Mouse (Mus musculus) left cerebral cortex, postnatal 4 days (tissue): Measurements from ENCODE around the gene Uso1. TPM values are rescaled to one million over a fixed set of nuclear protein-coding genes. Genes with fewer than 3 reads are reported as not detected.
"Not testable (repeated sequence)": the region's sequence is repeated elsewhere in the genome, so short reads cannot be mapped to it uniquely, and the experiment has no call there.

Source experiments
- DNase-seq: peaks from one replicate; pipeline ENCODE4 v3.0.0-alpha.2; 2022
- intact Hi-C: fragments of 180-260 bp; cut with DNase I; formaldehyde crosslinking; loops from one replicate; pipeline ENCODE4 v1.15.1; 2025
- total RNA-seq, 2 experiments: library from RNA; stranded (reverse); gene quantifications; 2 replicates each; pipeline ENCODE4 v1.2.3; 2021

Gene Uso1
- total RNA-seq, 2 experiments from 2014 or later, result 62.2 to 65.0 TPM

DNA sequence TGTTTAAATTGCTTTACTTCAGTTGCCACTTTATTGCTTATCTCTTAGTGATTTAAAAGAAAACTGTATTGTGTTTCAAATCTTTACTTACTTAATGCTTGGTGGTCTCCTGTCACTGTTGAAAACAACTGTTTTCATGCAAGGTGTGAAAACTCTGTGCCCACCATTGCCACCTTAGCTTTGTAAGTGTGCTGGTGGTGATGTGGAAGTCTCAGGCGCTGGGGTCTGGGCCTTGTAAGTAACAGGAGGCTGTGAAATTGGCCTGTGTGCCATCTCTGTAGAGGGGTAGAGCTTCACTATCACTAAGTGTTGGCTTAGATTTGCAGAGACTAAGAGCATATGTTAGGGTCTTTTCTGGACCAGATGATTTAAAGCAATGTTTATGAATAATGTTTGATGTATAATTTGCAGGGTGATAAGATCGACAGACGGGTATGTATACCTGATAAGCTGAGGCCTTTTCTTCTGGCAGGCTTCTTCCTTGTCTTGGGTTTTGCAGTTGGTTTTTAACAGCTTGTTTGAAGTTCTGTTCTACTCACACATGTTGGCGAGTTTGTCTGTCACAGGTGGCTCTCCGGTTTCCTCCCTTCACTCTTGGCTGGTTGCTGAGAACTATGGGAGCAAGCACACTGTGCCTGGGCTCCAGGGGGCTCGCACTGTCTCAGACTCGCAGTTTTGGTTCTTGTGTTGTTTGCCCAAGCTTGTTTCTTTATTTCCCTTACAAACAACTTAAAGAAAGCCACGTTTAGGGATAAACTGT is 45.5 kb downstream of the Uso1 start:
- DNase-seq, result no peak
- intact Hi-C loops, result no loop called here

DNA sequence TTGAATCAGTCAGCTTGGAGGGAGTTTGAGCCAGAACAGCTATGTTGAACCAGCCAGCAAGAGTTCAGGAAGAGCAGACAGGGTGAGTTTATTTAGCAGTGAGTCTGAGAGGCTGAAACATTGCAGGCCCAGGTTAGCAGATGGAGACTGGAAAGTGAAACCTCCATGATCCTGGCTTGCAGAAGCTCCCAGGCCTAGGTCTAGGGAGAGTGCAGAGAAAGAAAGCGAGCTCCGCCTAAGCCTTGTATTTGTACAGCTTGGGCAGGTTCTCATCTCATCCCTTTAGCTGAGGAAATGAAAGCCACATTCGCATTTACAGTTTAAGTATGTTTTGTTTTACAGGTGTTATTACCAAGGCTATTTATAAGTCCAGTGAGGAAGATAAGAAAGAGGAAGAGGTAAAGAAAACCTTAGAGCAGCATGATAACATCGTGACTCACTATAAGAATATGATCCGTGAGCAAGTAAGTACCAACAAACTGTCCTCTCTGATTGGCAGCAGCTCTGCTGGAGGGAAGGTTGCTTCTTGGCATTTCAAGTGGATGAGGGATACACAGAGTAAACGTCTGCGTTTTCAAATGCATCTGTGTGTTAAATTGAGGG is 51.2 kb downstream of the Uso1 start:
- intact Hi-C loops, result no loop called here

GRCm38 (mm10) chr5:92195716-92196115 is 58.0 kb downstream of the Uso1 start:
- DNase-seq, result peak; percentile 45
- intact Hi-C loops, result not testable (repeated sequence)

More for the DNA sequence above, 51.2 kb downstream of the Uso1 start:
- DNase-seq, result no peak

DNA sequence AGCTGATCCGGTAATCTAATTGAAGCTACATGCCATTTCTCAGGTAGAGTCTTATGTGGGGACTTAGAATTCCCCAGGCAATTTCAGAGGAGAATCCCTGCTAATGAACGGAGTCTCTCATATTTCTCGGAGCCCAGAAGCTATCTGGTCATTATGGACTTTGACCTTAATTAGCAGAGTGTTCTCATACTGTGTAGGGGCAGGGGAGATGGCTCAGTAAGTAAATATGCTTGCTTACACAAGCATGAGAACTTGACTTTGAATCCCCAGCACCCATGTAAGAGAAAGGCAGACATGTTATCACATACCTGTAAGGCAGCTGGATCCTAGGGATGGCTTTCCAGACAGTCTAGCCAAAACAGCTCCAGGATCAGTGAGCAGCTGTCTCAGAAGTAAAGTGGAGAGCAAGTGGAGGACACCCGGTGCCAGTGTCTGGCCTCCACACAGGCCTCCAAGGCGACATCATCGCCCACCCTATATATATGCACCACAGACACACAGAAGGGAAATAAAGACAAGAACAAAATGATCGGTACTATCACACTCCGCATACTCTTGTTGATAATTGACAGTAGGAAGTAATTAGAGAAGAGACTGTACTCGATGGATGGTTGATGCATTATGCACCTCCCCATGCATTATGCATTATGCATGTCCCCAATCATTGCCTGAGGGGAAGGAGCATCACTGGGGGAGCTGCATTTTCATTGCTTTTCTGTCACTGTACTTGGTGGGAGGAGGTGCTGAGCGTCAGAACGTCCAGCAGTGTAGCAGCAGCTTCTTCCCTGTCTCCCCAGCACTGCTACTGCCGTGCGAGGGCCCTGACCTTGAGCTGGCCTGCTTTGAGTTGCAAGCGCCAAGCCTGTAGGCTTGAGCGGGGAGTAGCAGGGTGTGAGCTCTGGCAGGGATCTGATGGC is 59.4 kb downstream of the Uso1 start:
- no peak for DNase-seq
- intact Hi-C loops, result no loop called here

DNA sequence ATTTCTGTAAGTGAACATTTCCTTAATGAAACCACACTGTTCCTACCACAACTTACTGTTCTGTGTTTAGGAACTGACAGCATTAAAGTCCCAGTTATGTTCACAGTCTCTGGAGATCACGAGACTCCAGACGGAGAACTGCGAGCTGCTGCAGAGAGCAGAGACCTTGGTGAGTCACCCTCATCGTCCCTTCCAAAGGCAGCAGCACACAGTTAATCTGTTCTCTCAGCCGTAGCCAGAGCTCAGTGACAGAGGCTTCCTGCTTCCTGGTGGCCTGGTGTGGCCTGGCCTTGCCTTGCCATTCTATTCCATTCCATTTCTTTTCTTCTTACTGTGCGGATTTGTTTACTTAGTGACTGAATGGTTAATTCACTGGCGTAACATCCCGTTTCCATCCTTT is 60.5 kb downstream of the Uso1 start:
- intact Hi-C loops, result no loop called here
- no peak for DNase-seq

GRCm38 (mm10) chr5:92204162-92205036 is 66.7 kb downstream of the Uso1 start:
- intact Hi-C loops, result no loop called here
- DNase-seq, result no peak

DNA sequence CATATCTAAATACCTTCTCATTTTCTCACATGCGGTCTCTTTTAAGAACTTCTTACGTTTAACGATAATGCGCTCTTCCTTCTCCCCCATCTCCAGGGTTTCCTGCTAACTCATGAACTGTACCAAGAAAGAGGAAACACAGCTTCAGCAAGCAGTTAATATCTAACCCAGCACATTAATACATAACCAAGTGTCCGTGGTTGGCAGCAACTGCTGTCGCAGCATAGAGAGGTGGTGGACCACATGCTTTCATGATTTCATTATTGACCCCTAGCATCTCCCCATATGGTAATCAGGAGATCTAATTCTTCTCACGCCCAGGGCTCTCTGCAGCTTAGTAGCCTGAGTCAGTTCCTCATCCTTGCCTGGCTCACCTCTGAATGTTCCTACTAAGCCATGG is 67.4 kb downstream of the Uso1 start:
- DNase-seq, result no peak
- intact Hi-C loops, result no loop called here

GRCm38 (mm10) chr5:92205706-92206105 is 68.0 kb downstream of the Uso1 start:
- DNase-seq, result no peak
- intact Hi-C loops, result no loop called here

GRCm38 (mm10) chr5:92206121-92206520 is 68.4 kb downstream of the Uso1 start:
- intact Hi-C loops, result no loop called here

GRCm38 (mm10) chr5:92210205-92210604 is 72.5 kb downstream of the Uso1 start:
- intact Hi-C loops, result no loop called here
- no peak for DNase-seq

More at GRCm38 (mm10) chr5:92206121-92206520, 68.4 kb downstream of the Uso1 start:
- DNase-seq, result no peak

DNA sequence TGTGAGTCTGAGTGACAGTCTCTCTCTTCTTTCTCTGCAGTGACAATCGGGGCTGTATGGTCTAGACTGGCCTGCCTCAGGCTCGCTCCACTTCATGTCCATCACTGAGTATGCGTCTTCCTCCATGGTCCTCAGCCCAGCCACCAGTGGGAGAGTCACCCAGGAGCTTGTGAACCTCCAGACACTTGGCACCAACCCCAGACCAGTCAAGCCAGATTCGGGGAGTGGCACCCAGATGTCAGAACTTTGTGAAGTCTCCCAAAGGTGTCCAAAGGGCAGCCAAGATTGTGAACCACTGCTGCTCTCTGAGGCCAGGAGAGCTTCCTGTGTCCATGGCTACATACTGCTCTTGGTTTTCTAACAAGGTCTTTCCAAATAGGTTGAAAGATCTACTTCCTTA is 74.5 kb downstream of the Uso1 start:
- no peak for DNase-seq
- intact Hi-C loops, result no loop called here

DNA sequence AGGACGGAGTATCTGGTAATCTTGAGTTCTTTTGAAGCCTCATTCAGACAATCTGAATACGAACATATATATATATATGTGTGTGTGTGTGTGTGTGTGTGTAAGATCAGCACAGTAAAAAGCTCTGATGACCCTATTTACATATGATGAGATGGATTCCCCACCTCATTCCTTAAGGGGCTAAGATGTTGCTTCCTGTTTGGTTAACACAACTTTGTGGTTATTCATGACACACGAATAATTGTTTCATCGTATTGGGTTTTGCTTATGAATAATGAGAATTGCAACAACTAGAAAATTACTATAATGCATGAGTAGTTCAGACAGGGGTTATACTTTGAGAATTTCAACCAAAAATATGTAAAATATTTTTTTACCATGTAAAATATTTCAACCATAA is 77.6 kb downstream of the Uso1 start, which contains the start of gene U90926:
TSS of gene U90926 (minus strand) at position 101 of the 400 bp plus-strand sequence.
- intact Hi-C loops, result no loop called here
- DNase-seq, result no peak

- DNase-seq, result no peak
- intact Hi-C loops, result no loop called here
Measured at GRCm38 (mm10) chr5:92218915-92219793, 81.4 kb downstream of the Uso1 start.

GRCm38 (mm10) chr5:92219826-92220225 is 82.1 kb downstream of the Uso1 start:
- intact Hi-C loops, result no loop called here
- peak; percentile 19 for DNase-seq

DNA sequence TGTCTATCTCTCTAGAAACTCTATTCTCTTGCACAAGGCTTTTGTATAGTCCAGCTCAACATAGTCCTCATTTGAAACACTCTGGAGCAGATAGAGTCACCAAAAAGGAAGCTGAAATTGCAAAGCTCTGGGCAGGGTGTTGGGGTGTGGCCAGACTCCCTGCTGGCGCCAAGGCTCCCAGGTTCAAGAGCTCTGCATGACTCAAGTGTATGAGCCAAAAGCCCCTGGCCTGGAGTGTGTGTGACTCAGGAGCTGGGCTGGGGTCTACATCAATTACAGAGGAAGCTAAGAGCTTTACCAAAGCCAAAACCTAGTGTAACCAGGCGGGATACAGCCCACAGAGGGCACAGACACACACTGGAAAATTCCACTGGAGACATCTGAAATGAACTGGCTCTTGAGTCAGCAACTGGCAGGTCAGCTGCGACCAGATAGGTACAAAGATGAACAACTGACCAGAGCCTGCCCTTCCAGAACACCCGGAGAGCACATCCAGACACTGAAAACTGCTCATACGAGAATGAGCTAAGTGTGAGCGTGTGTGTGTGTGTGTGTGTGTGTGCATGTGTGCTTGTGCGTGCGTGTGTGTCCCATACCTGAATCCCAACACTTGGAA is 82.7 kb downstream of the Uso1 start:
- intact Hi-C loops, result no loop called here

GRCm38 (mm10) chr5:92227782-92228181 is 90.0 kb downstream of the Uso1 start:
- no peak for DNase-seq
- intact Hi-C loops, result no loop called here

More for the DNA sequence above, 82.7 kb downstream of the Uso1 start:
- DNase-seq, result peak; percentile 31

DNA sequence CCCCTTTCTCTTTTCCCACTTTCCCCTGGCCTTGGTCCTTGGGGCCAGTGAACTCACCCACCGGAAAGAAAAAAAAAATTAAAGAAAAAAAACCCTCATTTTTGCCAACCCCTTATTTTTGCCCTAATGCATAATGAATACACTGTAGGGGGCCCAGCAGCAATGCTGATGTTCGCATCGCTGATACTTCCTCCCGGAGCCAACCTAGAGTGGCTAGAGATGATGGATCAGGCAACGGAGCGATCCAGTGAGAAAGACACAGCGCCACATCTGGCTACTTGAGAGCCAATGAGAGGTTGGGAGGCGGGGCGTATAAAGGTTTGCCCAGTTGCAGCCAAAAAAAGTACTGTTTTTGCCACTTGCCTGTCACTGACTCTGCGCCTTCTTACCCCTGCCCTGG is 91.0 kb downstream of the Uso1 start:
- intact Hi-C loops, result no loop called here
- DNase-seq, result no peak

GRCm38 (mm10) chr5:92229514-92229913 is 91.8 kb downstream of the Uso1 start:
- no peak for DNase-seq
- intact Hi-C loops, result no loop called here

DNA sequence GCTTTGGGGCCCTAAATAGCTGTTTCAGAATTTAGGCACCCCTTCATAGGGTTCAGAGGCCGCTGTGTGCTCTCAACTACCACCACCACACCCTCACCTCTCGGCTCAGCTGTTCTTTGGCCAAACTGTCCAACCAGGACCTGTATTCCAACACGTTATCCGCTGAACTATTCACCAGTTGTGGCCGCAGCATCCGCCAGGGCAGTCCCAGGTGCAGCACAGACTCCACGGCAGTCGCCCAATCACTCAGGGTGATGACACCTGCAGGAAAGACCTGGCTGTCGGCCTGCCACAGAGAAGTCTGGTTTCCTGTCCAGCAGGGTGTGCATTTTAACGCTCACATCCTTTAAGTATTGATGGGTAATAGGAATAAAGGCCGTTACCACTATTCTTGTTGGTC is 92.6 kb downstream of the Uso1 start:
- intact Hi-C loops, result no loop called here
- DNase-seq, result no peak
